Mouse (Mus musculus): ENCODE measurements at regions not wholly inside any gene's neighbourhood (a gene's known extent, or its start where the extent isn't known, plus 50 kb on each side); places are given as distances from the start of the nearest gene placed in this dataset.

- no peak for TF ChIP-seq EP300 (IDR thresholded peaks at IDR 0.05)
- TF ChIP-seq CTCF (IDR thresholded peaks at IDR 0.05), result no peak
These were observed 495.4 kb upstream of the Mon1b start for GRCm38 (mm10) chr8:113140021-113140420.

Measured in lung, postnatal 0 days (tissue).